Mouse (Mus musculus) C2C12 (cell line): ENCODE measurements at regions not wholly inside any gene's neighbourhood (a gene's known extent, or its start where the extent isn't known, plus 50 kb on each side); places are given as distances from the start of the nearest gene placed in this dataset.

Source experiments
- CEBPB ChIP-seq: IDR thresholded peaks from one replicate; pipeline ENCODE4 v1.6.1; 2011; ENCODE audit warnings: low read depth, mild to moderate bottlenecking, control low read depth, moderate library complexity
- CTCF ChIP-seq: IDR thresholded peaks from one replicate; pipeline ENCODE4 v1.5.1; 2011; ENCODE audit not compliant: control insufficient read depth, insufficient read depth, insufficient read length
- FOSL1 ChIP-seq: IDR thresholded peaks from one replicate; pipeline ENCODE4 v1.8.0; 2011; ENCODE audit warnings: mild to moderate bottlenecking, low read length; ENCODE audit not compliant: poor library complexity, insufficient read depth, severe bottlenecking
- MAX ChIP-seq: IDR thresholded peaks from one replicate; pipeline ENCODE4 v1.6.1; 2011; ENCODE audit warnings: mild to moderate bottlenecking, control low read depth
- MYOD1 ChIP-seq: IDR thresholded peaks from one replicate; pipeline ENCODE4 v1.6.1; 2011; ENCODE audit warnings: low read depth; ENCODE audit not compliant: control insufficient read depth, insufficient read length
- USF1 ChIP-seq: IDR thresholded peaks from one replicate; pipeline ENCODE4 v1.6.1; 2011; ENCODE audit warnings: low read depth, mild to moderate bottlenecking, control low read depth, moderate library complexity

- no peak for TF ChIP-seq CTCF
- no peak for TF ChIP-seq MYOD1
- TF ChIP-seq USF1: no peak
- no peak for TF ChIP-seq MAX
- no peak for TF ChIP-seq CEBPB
- no peak for TF ChIP-seq FOSL1
Measured at GRCm38 (mm10) chr8:127890729-127891128, 467.7 kb upstream of the Nrp1 start.
